Mouse (Mus musculus) forelimb bud, embryonic 11.5 days (tissue): ENCODE data around the gene Serpinb8.

Source experiments
- DNase-seq: peaks from one replicate; pipeline ENCODE4 v3.0.0-alpha.2; 2012; ENCODE audit warnings: low read depth, low spot score

Gene Serpinb8

DNA sequence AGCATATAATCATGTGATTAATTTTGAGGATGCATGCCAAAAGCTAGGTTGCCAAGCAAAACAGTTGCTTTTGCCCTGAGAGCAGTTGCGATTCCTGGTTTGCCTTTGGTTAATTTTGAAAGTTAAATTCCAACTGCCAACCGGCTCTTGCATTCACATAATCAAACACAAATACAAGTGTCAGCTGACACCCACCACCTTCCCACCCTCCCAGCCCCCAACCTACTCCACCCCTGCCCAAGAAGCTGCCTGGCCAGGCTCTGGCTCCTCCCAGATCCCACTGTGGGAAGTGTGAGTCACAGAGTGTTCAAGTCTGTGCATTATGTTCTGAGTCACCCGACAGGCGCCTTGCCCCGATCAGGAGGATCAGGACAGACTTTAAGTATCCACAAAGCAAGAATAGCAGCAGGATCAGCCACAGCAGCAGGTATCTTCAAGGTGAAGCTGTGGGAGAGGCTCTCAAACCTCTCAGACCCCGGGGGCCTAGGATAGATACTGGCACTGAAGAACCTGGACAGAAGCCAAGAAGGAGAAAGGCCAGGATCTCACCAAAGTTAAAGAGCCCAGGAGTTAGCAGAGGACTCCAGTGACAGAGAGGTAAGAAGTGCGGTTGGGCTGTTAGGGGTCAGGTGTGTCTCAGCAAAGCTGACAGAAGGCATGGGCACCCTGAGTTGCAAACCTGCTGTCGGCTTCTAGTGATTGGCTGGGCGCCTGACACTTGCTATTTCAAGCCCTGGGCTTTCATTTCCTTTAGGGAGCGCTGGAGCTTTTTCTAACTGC lies at the start of gene Serpinb8:
Serpinb8 (plus strand) TSS at position 316 of the 780 bp plus-strand sequence.
- no peak for DNase-seq

DNA sequence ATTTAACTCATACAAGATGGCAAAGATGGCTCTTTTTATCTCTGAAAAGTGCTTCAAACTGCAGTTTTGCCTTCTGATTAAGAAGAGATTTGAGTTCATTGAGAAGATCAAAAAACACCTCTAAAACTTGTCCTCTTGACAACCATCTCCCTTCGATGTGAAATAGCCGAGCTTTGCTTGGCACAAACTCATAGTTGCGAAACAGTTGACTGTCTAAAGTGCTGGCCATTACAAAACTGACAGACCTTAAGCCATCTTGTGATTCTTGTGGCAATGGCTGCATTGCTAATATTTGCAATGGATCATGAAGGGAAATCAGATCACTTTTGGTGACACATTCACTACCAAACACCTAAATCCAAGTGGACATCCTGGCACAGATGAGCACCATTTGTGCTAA lies 30.3 kb upstream of the Serpinb8 start:
- DNase-seq: no peak

- no peak for DNase-seq
Observed at GRCm38 (mm10) chr1:107562110-107562509, 27.7 kb upstream of the Serpinb8 start.

DNA sequence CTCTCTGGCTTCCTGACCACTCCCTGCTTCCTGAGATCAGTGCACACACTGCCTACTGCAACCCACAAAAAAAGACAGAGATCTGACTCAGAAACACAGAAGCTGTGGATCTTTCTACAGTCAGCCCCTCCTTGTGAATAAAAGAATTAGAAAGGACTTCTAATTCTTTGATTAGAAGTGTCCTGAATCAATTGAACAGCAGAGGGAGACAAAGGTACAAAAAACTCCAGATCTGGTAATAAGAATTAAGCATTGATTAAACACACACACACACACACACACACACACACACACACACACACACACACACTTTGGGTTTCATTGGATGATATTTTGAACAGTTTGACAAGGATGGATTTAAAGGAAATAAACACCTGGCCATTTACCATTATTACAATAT lies 24.2 kb upstream of the Serpinb8 start:
- no peak for DNase-seq

GRCm38 (mm10) chr1:107576094-107576493 lies 13.7 kb upstream of the Serpinb8 start:
- DNase-seq: no peak

- DNase-seq: no peak
Observed at GRCm38 (mm10) chr1:107577514-107577913, 12.3 kb upstream of the Serpinb8 start.

DNA sequence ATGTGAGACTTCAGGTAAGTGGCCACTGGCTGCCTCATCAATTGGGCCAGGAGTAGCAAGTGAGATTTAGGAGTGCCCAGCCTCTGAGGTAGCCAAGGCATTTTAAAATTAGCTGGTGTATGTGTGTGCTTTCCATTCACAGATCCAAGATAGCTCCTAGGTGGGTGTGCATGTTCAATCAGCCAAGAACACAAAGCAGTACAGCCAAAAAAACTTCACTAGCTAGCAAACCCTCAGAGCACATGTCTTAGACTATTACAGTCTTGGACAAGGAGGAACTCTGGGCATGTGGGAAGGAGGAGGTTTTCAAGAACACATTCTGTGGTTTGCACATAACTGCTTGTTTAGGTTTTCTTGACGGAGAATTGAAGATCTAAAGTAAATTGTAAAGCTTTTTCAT lies 8.6 kb upstream of the Serpinb8 start:
- DNase-seq: no peak

DNA sequence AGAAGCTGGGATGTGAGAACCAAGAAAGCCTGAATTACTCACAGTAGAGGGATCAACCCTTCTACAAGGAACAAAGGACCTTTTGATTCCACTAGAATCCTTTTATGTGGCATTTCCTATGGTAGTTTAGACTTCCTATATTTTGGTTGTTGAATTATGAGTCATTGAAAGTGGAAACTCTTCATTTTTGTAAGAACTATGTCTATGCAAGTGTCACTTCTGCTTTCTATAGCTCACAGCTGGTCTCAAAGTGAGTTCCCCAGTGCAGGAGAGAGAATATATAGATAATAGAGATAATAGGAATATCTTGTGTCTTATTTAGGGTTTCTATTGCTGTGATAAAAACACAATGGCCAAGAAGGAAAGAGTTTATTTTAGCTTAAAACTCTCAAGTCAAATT lies 6.9 kb upstream of the Serpinb8 start:
- DNase-seq: no peak

GRCm38 (mm10) chr1:107583958-107584376 lies 5.8 kb upstream of the Serpinb8 start:
- no peak for DNase-seq

DNA sequence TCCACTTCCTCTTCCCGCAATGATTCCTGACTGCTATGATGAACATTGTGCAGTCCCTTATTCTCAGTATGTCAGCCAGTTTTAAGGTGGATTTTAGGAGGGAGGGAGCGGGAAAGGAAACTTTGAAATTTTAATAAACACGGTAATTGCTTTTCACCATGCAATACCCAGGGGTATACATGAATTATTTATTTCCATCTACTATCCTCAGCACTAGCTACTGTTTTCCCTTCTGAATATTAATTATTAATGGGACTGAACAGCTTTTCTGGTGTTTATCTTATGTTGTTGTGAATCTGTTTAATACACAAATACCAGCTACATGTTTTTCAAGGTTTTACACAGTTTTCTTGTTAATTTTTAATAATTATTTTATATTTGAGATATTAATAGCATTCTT lies 4.9 kb upstream of the Serpinb8 start:
- DNase-seq: no peak

GRCm38 (mm10) chr1:107586196-107586595 lies 3.6 kb upstream of the Serpinb8 start:
- no peak for DNase-seq

DNA sequence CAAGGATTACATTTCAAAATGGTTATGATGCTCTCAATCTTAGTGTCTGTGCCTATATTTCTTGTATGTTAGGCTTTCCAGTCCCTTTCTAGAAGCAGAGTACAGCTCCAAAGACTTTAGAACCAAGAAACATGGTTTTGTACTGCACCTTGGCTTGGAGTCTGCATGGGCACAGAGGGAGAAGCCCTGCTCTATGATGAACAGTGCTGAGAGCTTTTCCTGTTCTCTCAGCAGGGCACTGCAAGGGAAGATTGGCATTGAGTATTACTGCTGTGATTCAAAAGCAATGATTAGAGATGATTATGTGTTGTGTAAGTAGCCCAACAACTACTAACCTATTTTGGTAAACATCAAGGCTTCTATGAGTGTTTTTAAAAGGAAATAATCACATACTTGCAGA lies 1.6 kb upstream of the Serpinb8 start:
- no peak for DNase-seq

- DNase-seq: no peak
Observed at GRCm38 (mm10) chr1:107588642-107589041, 1.2 kb upstream of the Serpinb8 start.

DNA sequence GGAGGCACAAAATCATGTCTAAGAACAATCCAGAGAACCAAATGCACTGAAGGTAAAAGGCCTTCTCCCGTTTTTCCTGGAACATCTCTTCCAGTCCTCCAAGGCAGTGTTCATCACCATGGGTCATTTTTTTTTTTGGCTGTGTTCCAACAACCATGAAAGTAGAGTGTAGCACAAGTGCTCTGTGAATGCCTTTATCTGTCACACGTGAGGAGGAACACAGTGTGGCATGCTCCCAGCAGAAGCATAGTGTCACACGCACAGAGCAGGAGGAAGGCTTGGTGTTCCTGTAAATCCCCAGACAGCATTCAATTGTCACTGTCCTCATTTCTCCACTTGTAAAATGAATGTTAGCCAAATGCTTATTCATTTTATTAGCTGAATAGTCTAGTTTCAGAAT lies 2.8 kb downstream of the Serpinb8 start:
- no peak for DNase-seq

GRCm38 (mm10) chr1:107593469-107593868 lies 3.7 kb downstream of the Serpinb8 start:
- DNase-seq: no peak

DNA sequence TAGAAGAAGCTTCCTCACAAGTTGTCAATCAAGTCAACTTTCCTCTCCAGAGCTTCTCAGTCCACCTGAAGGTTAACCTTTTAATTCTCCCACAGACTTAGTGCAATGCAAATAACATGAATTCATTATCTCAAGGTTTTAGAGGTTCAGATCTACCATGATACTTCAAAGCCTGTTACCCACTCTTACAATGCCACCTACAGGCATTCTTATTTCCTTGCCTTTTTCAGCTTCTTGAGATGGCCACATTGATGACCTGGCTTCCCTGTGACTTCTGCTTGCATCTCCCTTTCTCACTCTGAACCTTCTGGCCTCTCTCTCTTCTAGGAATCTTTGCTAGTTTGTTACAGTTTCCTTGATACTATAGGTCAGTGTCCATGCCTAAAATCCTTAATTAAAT lies 7.1 kb downstream of the Serpinb8 start:
- no peak for DNase-seq

DNA sequence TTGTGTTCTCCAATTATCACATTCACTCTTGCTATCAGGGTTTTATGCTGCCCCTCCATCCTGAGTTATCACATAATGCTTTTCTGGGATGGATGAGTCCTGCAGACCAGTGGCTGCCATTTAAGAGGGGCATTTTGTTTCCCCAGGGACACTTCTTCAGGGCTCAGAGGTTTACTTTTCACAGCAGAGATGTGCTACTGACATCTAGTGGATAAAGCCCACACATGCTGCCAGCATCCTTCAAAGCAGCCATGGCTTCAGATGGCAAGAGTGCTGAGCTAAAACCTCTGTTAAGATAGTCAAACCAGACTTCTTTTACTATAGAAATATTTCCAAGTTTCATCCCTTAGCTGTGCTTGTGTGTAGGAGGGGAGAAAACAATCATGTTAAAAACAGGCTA lies 8.7 kb downstream of the Serpinb8 start:
- peak; percentile 6 for DNase-seq

DNA sequence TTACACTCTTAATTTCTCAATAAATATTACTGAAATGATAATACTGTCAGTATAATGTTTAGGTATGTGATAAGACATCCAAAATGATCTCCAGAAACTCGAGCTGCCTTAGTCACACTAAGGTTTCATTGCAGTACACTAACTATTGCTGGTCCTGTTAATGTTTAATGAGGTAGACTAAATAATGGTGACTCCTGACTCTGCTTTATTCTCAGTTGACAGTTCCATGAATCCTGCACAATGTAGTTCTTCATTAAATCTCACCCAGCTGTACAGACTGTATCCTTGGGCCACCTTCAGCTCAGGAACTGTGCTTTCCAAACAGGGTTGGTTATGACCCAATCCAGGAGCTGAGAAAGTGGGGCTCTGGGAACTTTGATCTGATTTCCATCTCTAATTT lies 19.1 kb downstream of the Serpinb8 start:
- DNase-seq: no peak

DNA sequence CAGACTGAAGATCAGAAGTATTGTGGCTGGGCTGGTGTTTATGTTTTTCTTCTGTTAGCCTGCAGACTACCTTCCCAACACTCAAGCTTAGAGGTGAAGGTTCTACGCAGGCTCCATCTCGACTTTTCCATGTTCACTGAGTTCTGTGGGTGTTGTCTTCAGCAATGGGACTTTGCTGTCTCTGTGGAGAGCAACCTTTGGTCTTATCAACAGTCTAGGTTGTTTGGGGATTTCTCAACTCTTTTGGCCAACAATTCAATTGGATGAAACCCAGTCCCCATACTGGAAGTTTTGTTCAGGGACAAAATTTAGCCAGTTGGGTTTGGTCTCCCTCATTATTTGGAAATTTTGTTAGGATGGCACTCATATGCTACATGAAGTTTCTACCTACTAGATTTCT lies 24.3 kb downstream of the Serpinb8 start:
- no peak for DNase-seq

DNA sequence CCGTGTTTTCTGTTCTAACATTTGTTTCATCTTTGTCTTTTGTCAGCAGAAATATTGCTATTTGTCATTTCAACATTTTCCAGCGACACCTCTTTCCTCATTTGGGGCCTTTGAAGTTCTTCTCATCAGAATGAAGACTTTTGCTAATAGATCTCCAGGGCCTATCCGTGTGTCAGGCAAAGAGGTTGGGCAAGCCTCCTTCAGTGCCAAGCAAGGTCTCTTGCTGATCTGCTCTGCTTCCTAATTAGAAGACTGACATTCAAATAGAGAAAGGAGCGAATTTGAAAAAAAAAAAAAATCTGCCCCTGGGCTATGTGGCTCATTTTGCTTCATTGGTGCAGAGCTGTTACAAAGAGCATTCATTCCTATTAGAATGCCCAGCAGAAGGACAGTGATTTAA lies 32.2 kb downstream of the Serpinb8 start:
- no peak for DNase-seq

- peak; percentile 44 for DNase-seq
Observed at GRCm38 (mm10) chr1:107635936-107636335, 46.1 kb downstream of the Serpinb8 start.

- DNase-seq: no peak
Observed at GRCm38 (mm10) chr1:107638056-107638455, 48.2 kb downstream of the Serpinb8 start.

DNA sequence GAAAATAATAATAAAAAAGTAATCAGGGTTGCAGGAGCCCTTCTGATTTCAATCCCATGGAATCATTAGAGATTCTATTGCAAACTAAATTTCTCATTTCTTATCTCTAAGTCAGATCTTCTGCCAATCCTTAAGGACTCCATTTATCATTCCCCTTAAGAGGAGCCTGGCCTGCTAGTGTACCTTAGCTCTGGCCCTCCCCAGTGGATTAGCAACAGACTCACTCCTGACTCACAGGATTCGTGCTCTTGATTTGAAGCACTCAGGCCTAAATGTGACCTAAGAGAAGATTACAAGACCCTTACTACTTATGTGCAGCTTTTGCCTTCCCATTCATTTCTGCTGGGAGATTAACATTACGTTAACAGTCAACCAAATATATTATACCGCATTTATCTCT lies 48.7 kb downstream of the Serpinb8 start:
- no peak for DNase-seq
